Mouse (Mus musculus): ENCODE measurements around the gene Muc1. TPM values are rescaled to one million over a fixed set of nuclear protein-coding genes. Genes with fewer than 3 reads are reported as not detected.

Gene Muc1
- polyA plus RNA-seq (2015; fragmentation: Nextera tagmentation; extraction: Ambion mirVana): 1.3 and 2.8 TPM in 2 replicates

DNA sequence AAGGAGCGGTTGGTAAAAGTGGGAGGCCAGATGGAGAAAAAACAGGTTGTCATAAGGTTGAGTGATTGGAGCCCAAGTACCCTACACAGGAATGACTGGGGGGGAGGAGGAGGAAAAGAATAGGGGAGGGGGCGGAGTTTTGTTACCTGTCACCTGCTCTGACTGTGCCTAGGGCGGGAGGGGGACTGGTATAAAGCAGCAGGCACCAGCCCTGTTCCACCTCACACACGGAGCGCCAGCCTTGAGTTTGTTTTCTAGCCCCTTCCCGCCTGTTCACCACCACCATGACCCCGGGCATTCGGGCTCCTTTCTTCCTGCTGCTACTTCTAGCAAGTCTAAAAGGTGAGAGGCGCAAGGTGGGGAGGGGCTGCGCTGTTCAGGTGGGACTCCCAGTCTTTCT lies at the start of gene Muc1:
Gene Muc1, plus strand, starts transcription at position 222 of the 400 bp plus-strand sequence.
- Histone ChIP-seq H3K4me1 (replicated peaks) (peaks cover 49% of the 10 kb centered on the region), H3K4me3 (peak within 1 kb of the TSS; percentile 49), H3K27ac (peak within 1 kb of the TSS; percentile 92), H3K4me2 (peak within 1 kb of the TSS; percentile 68), H3K36me3 (peaks cover 11% of the 10 kb centered on the region), H3K9me3 (no peaks in the 10 kb centered on the region), H3K9ac (peak within 1 kb of the TSS; percentile 78), H3K27me3 (0 out of 2 replicates have a peak, but pooled peaks cover 8% of the 10 kb centered on the region)
- WGBS: 29% methylated on average over 10 of the region's 10 CpGs
- no peak for ATAC-seq (ENCODE audit: low FRiP score)

DNA sequence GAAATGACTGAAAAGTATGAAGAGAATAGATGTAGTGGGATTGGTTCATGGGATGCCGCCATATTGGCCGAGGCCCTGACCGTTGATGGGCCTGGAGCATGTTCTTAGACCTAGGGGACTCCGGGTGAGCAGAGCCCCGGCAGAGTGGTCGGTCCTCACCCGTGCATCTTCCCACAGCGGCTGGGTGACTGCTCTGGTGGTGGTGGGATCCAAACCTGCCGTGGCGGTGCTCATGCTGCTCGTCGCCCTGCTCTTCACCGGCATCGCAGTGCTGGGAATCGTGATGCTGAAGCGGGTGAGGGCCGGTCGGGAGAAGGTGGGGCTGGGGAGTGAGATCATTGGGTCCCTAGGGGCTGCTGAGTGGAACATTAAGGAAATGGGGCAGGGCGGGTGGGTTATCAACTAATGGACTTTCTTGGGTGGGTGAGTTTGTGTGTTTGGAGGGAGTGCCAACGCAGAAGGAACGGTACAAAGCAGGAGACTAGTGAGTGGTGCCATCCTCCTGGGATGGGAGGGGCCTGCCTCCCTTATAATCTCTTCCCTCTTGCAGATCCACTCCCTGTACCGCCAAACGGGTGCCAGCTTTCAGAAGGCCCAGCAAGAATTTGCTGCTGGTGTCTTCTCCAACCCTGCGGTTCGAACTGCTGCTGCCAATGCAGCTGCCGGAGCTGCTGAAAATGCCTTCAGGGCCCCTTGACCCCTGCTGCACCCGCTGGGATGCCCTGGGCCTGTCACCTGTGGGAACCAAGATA lies 46.9 kb upstream of the Muc1 start:
- Histone ChIP-seq H3K27me3 (no peaks in the 10 kb centered on the region), H3K4me2 (no peak overlapping the region)
- 92% methylated on average over 27 of the region's 27 CpGs for WGBS

DNA sequence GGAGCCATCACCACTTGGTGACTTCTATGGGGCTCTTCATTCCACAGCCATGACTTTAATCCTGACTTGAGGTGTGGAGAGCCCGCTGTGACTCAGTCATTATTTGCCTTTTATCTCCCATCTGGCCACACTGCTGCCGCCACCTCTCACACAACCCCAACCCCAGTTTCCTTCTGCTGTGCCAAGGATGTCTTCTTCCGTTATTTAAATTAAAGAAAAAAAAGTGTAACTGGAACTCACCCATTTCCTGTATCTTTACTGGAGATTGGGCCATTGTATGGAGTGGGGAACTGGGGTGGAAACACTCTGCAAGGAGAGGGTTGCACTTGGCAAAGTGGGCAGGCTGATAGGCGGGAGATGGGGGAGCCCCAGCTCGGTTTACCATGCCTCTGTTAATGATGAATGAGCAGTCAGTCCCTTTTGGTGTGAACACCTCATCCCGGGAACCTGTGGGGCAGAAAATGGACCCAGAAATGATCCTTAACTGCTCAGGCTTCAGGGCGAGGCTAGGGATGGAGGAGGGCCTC lies 46.3 kb upstream of the Muc1 start:
- H3K9ac ChIP-seq: peak overlapping the region; percentile 90
- H3K36me3 ChIP-seq: peaks cover 42% of the 10 kb centered on the region
- H3K4me2 ChIP-seq: peak overlapping the region; percentile 95
- H3K9me3 ChIP-seq: no peaks in the 10 kb centered on the region
- ATAC-seq (ENCODE audit: low FRiP score): peak; percentile 19; the same call in 1 of the 2 replicates
- 53% methylated on average over 7 of the region's 7 CpGs for WGBS
- 0 out of 2 replicates have a peak, but pooled peaks cover 6% of the 10 kb centered on the region for H3K27me3 ChIP-seq
- peak overlapping the region; percentile 65 for H3K4me3 ChIP-seq
- peak overlapping the region; percentile 95 for H3K27ac ChIP-seq
- peaks cover 58% of the 10 kb centered on the region for H3K4me1 ChIP-seq (replicated peaks)

More for the DNA sequence above, 46.9 kb upstream of the Muc1 start:
- Histone ChIP-seq H3K9ac (peak overlapping the region; percentile 9; the same call in 1 of the 2 replicates), H3K36me3 (peaks cover 37% of the 10 kb centered on the region), H3K27ac (no peak overlapping the region), H3K9me3 (no peaks in the 10 kb centered on the region), H3K4me3 (no peak overlapping the region), H3K4me1 (replicated peaks) (peaks cover 56% of the 10 kb centered on the region)
- ATAC-seq (ENCODE audit: low FRiP score): no peak

DNA sequence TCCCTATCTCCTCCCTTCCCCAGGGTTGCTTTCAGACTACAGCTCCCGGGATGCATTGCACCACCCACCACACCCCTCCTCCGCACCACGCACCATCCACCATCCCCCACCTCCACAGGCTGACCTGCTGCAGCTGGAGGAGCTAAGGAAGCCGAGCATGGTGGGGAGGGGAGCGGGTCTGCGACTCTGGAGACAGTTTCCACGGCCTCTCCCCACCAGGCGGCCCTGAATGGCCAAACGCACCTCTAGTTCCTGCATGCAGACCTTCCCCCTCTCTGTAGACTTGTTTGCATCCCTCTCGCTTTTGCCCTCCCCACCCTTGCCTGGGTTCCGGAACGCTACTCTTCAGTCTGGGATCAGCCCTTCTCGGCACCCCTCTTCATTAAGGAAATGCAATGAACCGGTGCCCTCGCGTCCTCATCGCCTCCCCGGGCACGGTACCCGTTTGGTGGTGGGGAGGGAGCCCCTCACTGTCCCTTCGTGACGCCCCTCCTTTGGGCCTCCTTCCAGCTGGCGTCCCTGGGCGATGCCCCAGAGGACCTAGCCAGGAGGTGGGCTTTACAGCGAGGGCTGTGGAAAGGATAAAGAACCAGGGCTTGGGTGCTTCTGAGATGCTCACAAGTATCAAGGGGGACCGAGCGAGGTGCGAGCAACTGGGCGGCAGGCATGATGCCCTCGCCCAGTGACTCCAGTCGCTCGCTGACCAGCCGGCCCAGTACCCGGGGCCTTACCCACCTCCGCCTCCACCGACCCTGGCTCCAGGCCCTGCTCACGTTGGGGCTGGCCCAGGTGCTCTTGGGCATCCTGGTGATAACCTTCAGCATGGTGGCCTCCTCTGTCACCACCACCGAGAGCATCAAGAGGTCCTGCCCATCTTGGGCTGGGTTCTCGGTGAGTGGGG lies 45.5 kb upstream of the Muc1 start, which contains the start of gene Fam189b:
Gene Fam189b, plus strand, starts transcription at position 86 of the 901 bp plus-strand sequence.
- Histone ChIP-seq H3K9ac (peak within 1 kb of the TSS; percentile 90), H3K9me3 (no peaks in the 10 kb centered on the region), H3K27ac (peak within 1 kb of the TSS; percentile 95), H3K36me3 (peaks cover 49% of the 10 kb centered on the region), H3K4me2 (peak within 1 kb of the TSS; percentile 95), H3K27me3 (0 out of 2 replicates have a peak, but pooled peaks cover 7% of the 10 kb centered on the region), H3K4me3 (peak within 1 kb of the TSS; percentile 65), H3K4me1 (replicated peaks) (peaks cover 54% of the 10 kb centered on the region)
- peak; percentile 93 for ATAC-seq (ENCODE audit: low FRiP score)
- 4% methylated on average over 39 of the region's 39 CpGs for WGBS

DNA sequence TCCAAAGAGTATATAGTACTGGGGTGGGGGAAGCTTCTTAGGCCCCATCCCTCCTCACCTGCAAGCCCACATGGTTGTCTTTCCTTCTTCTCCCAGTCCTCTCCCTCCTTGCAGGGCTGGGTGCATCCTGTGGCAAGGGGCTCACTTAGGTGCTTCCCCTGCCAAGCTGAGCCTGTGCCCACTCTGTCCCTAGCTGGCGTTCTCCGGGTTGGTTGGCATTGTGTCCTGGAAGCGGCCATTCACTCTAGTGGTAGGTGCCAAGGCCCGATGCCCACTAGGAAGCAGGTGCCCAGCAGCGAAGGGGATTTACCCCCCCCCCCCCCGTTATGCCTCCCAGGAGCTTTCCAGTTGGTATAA lies 44.9 kb upstream of the Muc1 start:
- H3K27me3 ChIP-seq: 0 out of 2 replicates have a peak, but pooled peaks cover 8% of the 10 kb centered on the region
- H3K9ac ChIP-seq: peak overlapping the region; percentile 90
- peak overlapping the region; percentile 95 for H3K27ac ChIP-seq
- 0 out of 2 replicates have a peak, but pooled peaks have one; percentile 3 for ATAC-seq (ENCODE audit: low FRiP score)
- H3K9me3 ChIP-seq: no peaks in the 10 kb centered on the region
- H3K4me3 ChIP-seq: peak overlapping the region; percentile 65
- H3K4me1 ChIP-seq (replicated peaks): peaks cover 47% of the 10 kb centered on the region
- peak overlapping the region; percentile 95 for H3K4me2 ChIP-seq
- peaks cover 53% of the 10 kb centered on the region for H3K36me3 ChIP-seq
- WGBS: 77% methylated on average over 6 of the region's 6 CpGs

DNA sequence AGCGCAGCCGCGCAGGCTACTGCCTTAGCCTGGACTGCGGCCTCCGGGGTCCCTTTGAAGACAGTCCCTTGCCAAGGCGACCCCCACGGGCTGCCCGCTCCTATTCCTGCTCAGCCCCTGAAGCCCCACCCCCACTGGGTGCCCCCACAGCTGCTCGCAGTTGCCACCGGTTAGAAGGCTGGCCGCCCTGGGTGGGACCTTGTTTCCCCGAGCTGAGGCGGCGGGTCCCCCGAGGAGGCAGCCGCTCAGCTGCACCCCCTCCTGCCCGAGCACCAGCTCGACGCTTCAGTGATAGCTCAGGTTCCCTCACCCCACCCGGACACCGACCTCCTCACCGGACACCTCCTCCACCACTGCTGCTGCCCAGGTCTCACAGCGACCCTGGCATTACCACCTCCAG lies 41.7 kb upstream of the Muc1 start:
- Histone ChIP-seq H3K36me3 (peaks cover 22% of the 10 kb centered on the region), H3K9ac (peak overlapping the region; percentile 39), H3K9me3 (no peaks in the 10 kb centered on the region), H3K4me2 (no peak overlapping the region), H3K4me3 (no peak overlapping the region), H3K27me3 (0 out of 2 replicates have a peak, but pooled peaks cover 8% of the 10 kb centered on the region), H3K4me1 (replicated peaks) (peaks cover 40% of the 10 kb centered on the region), H3K27ac (no peak overlapping the region)
- no peak for ATAC-seq (ENCODE audit: low FRiP score)
- WGBS: 32% methylated on average over 23 of the region's 23 CpGs

DNA sequence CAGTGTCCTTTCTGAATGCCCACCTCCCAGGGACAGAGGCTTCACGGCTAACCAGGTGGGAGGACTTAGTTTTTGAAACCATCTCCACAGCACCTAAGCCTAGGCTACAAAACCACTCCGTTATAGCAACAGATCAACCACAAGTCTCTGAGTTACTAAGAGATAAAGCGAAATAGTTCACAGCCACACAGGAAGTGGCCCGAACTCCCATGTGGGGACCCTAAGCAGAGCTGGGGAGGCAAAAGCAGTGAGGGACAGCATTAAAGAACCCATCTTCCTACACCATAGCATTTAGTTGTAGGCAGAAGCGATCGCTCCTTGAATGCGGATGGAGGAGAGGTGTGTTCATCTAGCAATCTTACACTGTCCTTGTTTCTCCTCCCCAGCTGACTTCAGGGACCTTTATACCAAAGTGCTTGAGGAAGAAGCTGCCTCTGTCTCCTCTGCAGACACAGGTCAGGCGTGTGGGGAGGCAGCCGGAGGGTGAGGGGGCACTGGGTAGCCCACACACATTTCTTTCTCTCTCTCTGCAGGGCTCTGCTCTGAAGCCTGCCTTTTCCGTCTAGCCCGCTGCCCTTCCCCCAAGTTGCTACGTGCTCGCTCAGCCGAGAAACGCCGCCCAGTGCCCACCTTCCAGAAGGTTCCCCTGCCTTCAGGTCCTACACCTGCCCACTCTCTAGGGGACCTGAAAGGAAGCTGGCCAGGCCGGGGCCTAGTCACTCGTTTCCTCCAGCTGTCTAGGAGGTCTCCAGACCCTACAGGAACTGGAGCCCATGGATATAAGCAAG lies 41.0 kb upstream of the Muc1 start:
- ATAC-seq (ENCODE audit: low FRiP score): no peak
- Histone ChIP-seq H3K27me3 (0 out of 2 replicates have a peak, but pooled peaks cover 8% of the 10 kb centered on the region), H3K36me3 (peaks cover 19% of the 10 kb centered on the region), H3K9me3 (no peaks in the 10 kb centered on the region), H3K27ac (no peak overlapping the region), H3K4me3 (no peak overlapping the region), H3K4me2 (no peak overlapping the region), H3K4me1 (replicated peaks) (peaks cover 34% of the 10 kb centered on the region), H3K9ac (no peak overlapping the region)
- 65% methylated on average over 18 of the region's 18 CpGs for WGBS

DNA sequence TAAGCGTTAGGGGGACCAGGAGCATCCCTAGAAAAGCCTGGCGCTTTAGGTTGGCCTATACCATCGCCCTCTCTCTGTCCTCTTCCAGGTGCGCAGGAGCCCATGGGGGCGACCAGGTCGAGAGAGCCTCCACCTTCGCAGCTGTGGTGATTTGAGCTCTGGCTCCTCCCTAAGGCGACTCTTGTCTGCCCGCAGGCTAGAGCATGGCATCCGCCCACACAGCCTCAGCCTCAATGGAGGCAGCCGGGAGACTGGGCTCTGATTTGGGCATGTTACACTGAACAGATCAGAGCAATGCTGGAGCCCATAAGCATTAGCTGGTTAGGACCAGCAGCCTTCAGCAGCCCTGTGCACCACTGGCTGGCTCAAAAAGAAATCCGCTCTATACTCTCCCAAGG lies 40.4 kb upstream of the Muc1 start:
- no peak overlapping the region for H3K4me2 ChIP-seq
- H3K4me3 ChIP-seq: no peak overlapping the region
- H3K36me3 ChIP-seq: peaks cover 19% of the 10 kb centered on the region
- no peak for ATAC-seq (ENCODE audit: low FRiP score)
- WGBS: 63% methylated on average over 12 of the region's 12 CpGs
- peaks cover 30% of the 10 kb centered on the region for H3K4me1 ChIP-seq (replicated peaks)
- H3K9me3 ChIP-seq: no peaks in the 10 kb centered on the region
- H3K9ac ChIP-seq: no peak overlapping the region
- no peak overlapping the region for H3K27ac ChIP-seq
- 0 out of 2 replicates have a peak, but pooled peaks cover 8% of the 10 kb centered on the region for H3K27me3 ChIP-seq

DNA sequence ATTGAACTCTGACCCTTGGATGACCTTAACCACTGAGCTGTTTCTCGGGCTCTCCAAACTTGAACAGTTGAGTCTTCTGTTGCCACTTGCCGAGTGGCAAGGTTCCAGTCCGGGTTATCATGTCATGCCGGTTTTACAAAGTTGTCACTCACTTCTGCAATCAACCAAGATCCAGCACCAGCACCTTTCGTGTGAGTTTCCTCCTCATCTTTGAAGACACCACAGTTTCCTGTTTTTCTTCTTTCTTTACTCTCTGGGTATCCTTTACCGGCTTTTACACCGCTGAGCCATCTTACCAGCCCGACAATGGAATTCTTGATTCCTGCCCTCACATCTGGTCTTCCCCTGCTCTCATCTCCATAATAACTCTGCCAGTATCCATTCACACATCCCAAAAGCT lies 38.4 kb upstream of the Muc1 start:
- H3K4me1 ChIP-seq (replicated peaks): peaks cover 12% of the 10 kb centered on the region
- H3K27me3 ChIP-seq: 0 out of 2 replicates have a peak, but pooled peaks cover 8% of the 10 kb centered on the region
- H3K9ac ChIP-seq: no peak overlapping the region
- peaks cover 19% of the 10 kb centered on the region for H3K36me3 ChIP-seq
- H3K4me2 ChIP-seq: no peak overlapping the region
- H3K27ac ChIP-seq: no peak overlapping the region
- no peak overlapping the region for H3K4me3 ChIP-seq
- no peaks in the 10 kb centered on the region for H3K9me3 ChIP-seq
- WGBS: 91% methylated on average over 8 of the region's 8 CpGs
- ATAC-seq (ENCODE audit: low FRiP score): no peak

DNA sequence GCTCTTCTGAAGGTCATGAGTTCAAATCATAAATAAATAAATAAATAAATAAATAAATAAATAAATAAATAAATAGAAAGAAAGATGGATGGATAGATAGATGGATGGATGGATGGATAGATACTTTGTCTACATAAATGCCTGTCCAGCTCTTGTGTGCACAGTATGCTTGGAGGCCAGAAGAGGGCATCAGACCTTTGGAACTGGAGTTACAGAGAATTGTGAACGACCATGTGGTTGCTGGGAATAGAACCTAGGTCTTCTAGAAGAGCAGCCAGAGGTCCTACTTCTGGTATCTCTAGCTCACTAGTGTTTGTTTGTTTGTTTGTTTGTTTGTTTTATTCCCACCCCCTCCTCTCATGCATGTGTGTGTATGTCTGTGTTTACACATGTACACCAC lies 35.5 kb upstream of the Muc1 start:
- Histone ChIP-seq H3K4me3 (no peak overlapping the region), H3K36me3 (peaks cover 6% of the 10 kb centered on the region), H3K4me2 (no peak overlapping the region), H3K27me3 (0 out of 2 replicates have a peak, but pooled peaks cover under 1% of the 10 kb centered on the region), H3K27ac (no peak overlapping the region), H3K4me1 (replicated peaks) (peaks cover 15% of the 10 kb centered on the region), H3K9ac (no peak overlapping the region), H3K9me3 (no peaks in the 10 kb centered on the region)
- ATAC-seq (ENCODE audit: low FRiP score): no peak
- 78% methylated on average over 1 of the region's 1 CpGs for WGBS

DNA sequence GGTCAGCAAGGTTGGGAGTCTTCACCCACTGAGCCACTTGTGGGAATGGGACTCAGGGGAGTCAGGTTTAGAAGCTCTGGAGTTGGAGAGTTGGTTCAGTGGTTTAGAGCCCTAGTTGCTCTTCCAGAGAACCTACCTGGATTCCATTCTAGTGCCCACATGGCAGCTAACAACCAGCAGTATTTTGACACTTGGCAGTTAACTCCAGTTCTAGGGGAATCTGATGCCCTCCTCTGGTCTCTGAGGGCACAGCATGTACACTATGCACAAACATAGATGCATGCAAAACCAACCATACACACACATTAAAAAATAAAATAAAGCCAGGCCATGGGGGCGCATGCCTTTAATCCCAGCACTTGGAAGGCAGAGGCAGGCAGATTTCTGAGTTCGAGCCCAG lies 35.0 kb upstream of the Muc1 start:
- no peak overlapping the region for H3K27ac ChIP-seq
- no peak for ATAC-seq (ENCODE audit: low FRiP score)
- 91% methylated on average over 2 of the region's 2 CpGs for WGBS

More for the DNA sequence above, 35.0 kb upstream of the Muc1 start:
- Histone ChIP-seq H3K9me3 (no peaks in the 10 kb centered on the region), H3K4me1 (replicated peaks) (peaks cover 15% of the 10 kb centered on the region), H3K36me3 (peaks cover 1% of the 10 kb centered on the region), H3K4me2 (no peak overlapping the region), H3K27me3 (no peaks in the 10 kb centered on the region), H3K9ac (no peak overlapping the region), H3K4me3 (no peak overlapping the region)

All from hindbrain, embryonic 13.5 days (tissue).